Mouse (Mus musculus): ENCODE measurements around the gene Agrp.

Gene Agrp

GRCm38 (mm10) chr8:105623679-105624245 lies 13.4 kb downstream of the Agrp start:
- CTCF ChIA-PET: interaction anchor here (0.5 to 0.6 kb wide), 2 partner anchors 312 to 433 kb away, joined by 4 to 5 read pairs; no protein-coding TSS in a partner anchor

GRCm38 (mm10) chr8:105623118-105623517 lies 14.1 kb downstream of the Agrp start:
- CTCF ChIA-PET: interaction anchor here (0.5 to 1.5 kb wide), 2 partner anchors 14 to 107 kb away, joined by 6 to 14 read pairs; no protein-coding TSS in a partner anchor

GRCm38 (mm10) chr8:105622421-105622920 lies 14.7 kb downstream of the Agrp start:
- CTCF ChIA-PET: interaction anchor here (0.5 to 1.5 kb wide), 2 partner anchors 13 to 107 kb away, joined by 6 to 14 read pairs; no protein-coding TSS in a partner anchor

- CTCF ChIA-PET: interaction anchor here (1.5 kb wide), 1 partner anchor 12 kb away, joined by 14 read pairs; no protein-coding TSS in a partner anchor
These were observed 15.4 kb downstream of the Agrp start for GRCm38 (mm10) chr8:105621841-105622240.

GRCm38 (mm10) chr8:105620946-105621720 lies 16.1 kb downstream of the Agrp start:
- CTCF ChIA-PET: interaction anchor here (1.5 kb wide), 1 partner anchor 12 kb away, joined by 14 read pairs; no protein-coding TSS in a partner anchor

- CTCF ChIA-PET: no interaction called here
These were observed 17.0 kb downstream of the Agrp start for GRCm38 (mm10) chr8:105620211-105620610.

GRCm38 (mm10) chr8:105618892-105619591 lies 18.2 kb downstream of the Agrp start:
- CTCF ChIA-PET: interaction anchor here (0.6 to 1.1 kb wide), 2 partner anchors 20 to 23 kb away, joined by 3 to 4 read pairs; no protein-coding TSS in a partner anchor

- CTCF ChIA-PET: interaction anchor here (0.6 to 1.1 kb wide), 2 partner anchors 21 to 22 kb away, joined by 3 to 4 read pairs; no protein-coding TSS in a partner anchor
These were observed 18.9 kb downstream of the Agrp start for GRCm38 (mm10) chr8:105618279-105618634.

GRCm38 (mm10) chr8:105617451-105618278 lies 19.5 kb downstream of the Agrp start:
- CTCF ChIA-PET: interaction anchor here (1.1 kb wide), 1 partner anchor 21 kb away, joined by 4 read pairs; no protein-coding TSS in a partner anchor

- CTCF ChIA-PET: interaction anchor here (0.6 kb wide), 1 partner anchor 143 kb away, joined by 17 read pairs; the partner anchor contains the start of gene Gfod2
These were observed 21.3 kb downstream of the Agrp start for GRCm38 (mm10) chr8:105615942-105616341.

GRCm38 (mm10) chr8:105613830-105614511 lies 23.2 kb downstream of the Agrp start:
- CTCF ChIA-PET: no interaction called here

GRCm38 (mm10) chr8:105613037-105613436 lies 24.2 kb downstream of the Agrp start:
- CTCF ChIA-PET: no interaction called here

- CTCF ChIA-PET: no interaction called here
These were observed 25.4 kb downstream of the Agrp start for GRCm38 (mm10) chr8:105611836-105612235.

- CTCF ChIA-PET: interaction anchor here (1.5 kb wide), 1 partner anchor 12 kb away, joined by 14 read pairs; no protein-coding TSS in a partner anchor
These were observed 27.4 kb downstream of the Agrp start for GRCm38 (mm10) chr8:105609771-105610170.

GRCm38 (mm10) chr8:105609355-105609754 lies 27.8 kb downstream of the Agrp start:
- CTCF ChIA-PET: interaction anchor here (1.4 to 1.5 kb wide), 2 partner anchors 13 to 26 kb away, joined by 3 to 14 read pairs; no protein-coding TSS in a partner anchor

- CTCF ChIA-PET: interaction anchor here (0.6 to 1.4 kb wide), 5 partner anchors 11 to 214 kb away, joined by 3 to 5 read pairs (median 3); no protein-coding TSS in a partner anchor
These were observed 29.5 kb downstream of the Agrp start for GRCm38 (mm10) chr8:105607684-105608083.

GRCm38 (mm10) chr8:105607062-105607461 lies 30.1 kb downstream of the Agrp start:
- CTCF ChIA-PET: no interaction called here

GRCm38 (mm10) chr8:105606189-105607023 lies 30.8 kb downstream of the Agrp start:
- CTCF ChIA-PET: interaction anchor here (0.5 to 1.0 kb wide), 2 partner anchors 10 to 303 kb away, joined by 3 to 6 read pairs; no protein-coding TSS in a partner anchor

Measured in spleen, embryonic (tissue).